Mouse (Mus musculus): Measurements from ENCODE around the gene Wwc2.

DNA sequence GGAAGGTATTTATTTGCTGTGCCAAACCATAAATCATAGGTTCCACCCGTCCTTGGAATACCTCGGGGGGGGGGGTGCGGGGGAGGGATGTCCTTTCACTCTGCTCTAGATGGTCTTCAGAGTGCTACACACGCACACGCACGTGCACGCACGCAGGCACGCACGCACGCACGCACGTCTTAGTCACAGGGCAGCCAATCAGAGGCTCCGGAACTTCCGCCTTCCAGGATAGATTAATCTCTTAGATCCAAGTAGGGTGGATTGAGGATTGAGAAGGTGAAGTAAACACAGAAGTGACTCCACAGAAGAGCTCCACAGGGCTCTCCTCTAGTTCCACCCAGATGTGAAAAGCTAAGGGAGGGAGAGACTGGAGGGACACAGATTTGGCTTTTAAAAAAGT lies 204.4 kb downstream of the Wwc2 start:
- no peak for TF ChIP-seq POLR2A (IDR thresholded peaks at IDR 0.05; ENCODE audit: insufficient read length, low read depth)
- TF ChIP-seq MAX (IDR thresholded peaks at IDR 0.05; ENCODE audit: low read depth): no peak
- no peak for TF ChIP-seq SRF (IDR thresholded peaks at IDR 0.05; ENCODE audit: control insufficient read depth, insufficient read length, low read depth)
- no peak for TF ChIP-seq E2F4 (IDR thresholded peaks at IDR 0.05; ENCODE audit: insufficient read depth)
- TF ChIP-seq MYOD1 (IDR thresholded peaks at IDR 0.05; ENCODE audit: control insufficient read depth in 1 of 3, insufficient read length in 2 of 3, low read depth in 2 of 3): no peak
- no peak for TF ChIP-seq TCF12 (IDR thresholded peaks at IDR 0.05; ENCODE audit: insufficient read depth, poor library complexity, severe bottlenecking)

All from myocyte (in vitro differentiated cells).